In the genomic region with DNA sequence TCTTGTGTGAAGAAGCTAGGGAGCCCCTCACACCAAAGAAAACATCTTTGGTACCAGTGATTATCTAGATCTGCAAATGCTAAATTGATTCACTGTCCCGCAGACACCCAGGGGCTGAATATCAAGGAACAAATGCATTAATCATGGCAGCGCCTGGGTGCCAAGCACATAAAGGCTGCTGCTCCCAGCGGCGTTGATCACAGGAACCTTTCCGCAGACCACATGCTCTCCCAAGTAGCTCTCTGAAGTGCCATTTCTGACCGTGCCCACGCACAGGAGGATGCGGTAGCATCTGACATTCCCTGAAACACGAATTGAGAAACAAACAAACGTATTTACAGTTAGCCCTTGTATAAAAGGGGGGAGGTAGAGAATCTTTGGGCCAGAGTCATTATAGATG, we compare ENCODE assay signal across 19 mouse cellular contexts. TPM values are rescaled to one million over a fixed set of nuclear protein-coding genes. Genes with fewer than 3 reads are reported as not detected.
DNase-seq lines count a peak whose midpoint lies in the region; ATAC-seq and TF ChIP-seq lines count a peak whose summit lies in the region.
"Had no signal": no experiment of that assay in that cellular context is flagged by ENCODE, and none has a peak within 500 bp of the region (broad histone marks: within the 10 kb centered on the region; RNA-seq: fewer than 3 reads in every experiment).

No protein-coding gene starts in this region.

- H3K4me2 ChIP-seq in forebrain, embryonic 13.5 days = no peak overlapping the region
- no peak overlapping the region for H3K4me2 ChIP-seq in forebrain, postnatal 0 days (ENCODE audit: low read depth)
- no peak overlapping the region for H3K4me2 ChIP-seq in midbrain, embryonic 12.5 days (replicated peaks)
- no peak overlapping the region for H3K4me2 ChIP-seq in neural tube, embryonic 14.5 days (ENCODE audit: low read depth, low read length)
- H3K4me2 ChIP-seq: heart, embryonic 12.5 days had no signal

- no peaks in the 10 kb centered on the region for H3K9me3 ChIP-seq in forebrain, embryonic 13.5 days (replicated peaks)
- H3K9me3 ChIP-seq in forebrain, postnatal 0 days (ENCODE audit: low read length) = no peaks in the 10 kb centered on the region
- H3K9me3 ChIP-seq in hindbrain, embryonic 10.5 days = no peaks in the 10 kb centered on the region
- no peaks in the 10 kb centered on the region for H3K9me3 ChIP-seq in midbrain, embryonic 12.5 days
- H3K9me3 ChIP-seq in neural tube, embryonic 14.5 days (ENCODE audit: control insufficient read depth, low read length) = no peaks in the 10 kb centered on the region
- H3K9me3 ChIP-seq: heart, embryonic 12.5 days had no signal

- H3K36me3 ChIP-seq in forebrain, embryonic 13.5 days (ENCODE audit: poor library complexity, severe bottlenecking) = no peaks in the 10 kb centered on the region
- H3K36me3 ChIP-seq in forebrain, postnatal 0 days (ENCODE audit: insufficient read depth) = no peaks in the 10 kb centered on the region
- no peaks in the 10 kb centered on the region for H3K36me3 ChIP-seq in hindbrain, embryonic 10.5 days
- H3K36me3 ChIP-seq in midbrain, embryonic 12.5 days = no peaks in the 10 kb centered on the region
- H3K36me3 ChIP-seq in neural tube, embryonic 14.5 days (ENCODE audit: control insufficient read depth, insufficient read depth, low read length) = no peaks in the 10 kb centered on the region
- H3K36me3 ChIP-seq: heart, embryonic 12.5 days had no signal

- DNase-seq in forebrain, postnatal 0 days = no peak
- DNase-seq in hindbrain, embryonic 10.5 days (ENCODE audit: low spot score) = no peak
- no peak for DNase-seq in lung, postnatal 14 days
- no peak for DNase-seq in kidney, adult 18-20 months
- DNase-seq: adrenal gland, adult 2 months; cerebellum, adult 11-12 months; cerebellum, postnatal 36 days; gastrocnemius, postnatal 36 days; kidney, postnatal 10 days; layer of hippocampus, adult 9-11 months; thymus, postnatal 36 days had no signal

- no peak overlapping the region for H3K4me3 ChIP-seq in forebrain, embryonic 13.5 days
- no peak overlapping the region for H3K4me3 ChIP-seq in forebrain, postnatal 0 days (ENCODE audit: low read depth, low read length)
- no peak overlapping the region for H3K4me3 ChIP-seq in hindbrain, embryonic 10.5 days
- no peak overlapping the region for H3K4me3 ChIP-seq in midbrain, embryonic 12.5 days
- H3K4me3 ChIP-seq in neural tube, embryonic 14.5 days (ENCODE audit: low read depth, low read length) = no peak overlapping the region
- H3K4me3 ChIP-seq: heart, embryonic 12.5 days had no signal

- ATAC-seq in forebrain, embryonic 13.5 days = 0 out of 2 replicates have a peak, but pooled peaks have one; percentile 6
- ATAC-seq in forebrain, postnatal 0 days = no peak
- no peak for ATAC-seq in midbrain, embryonic 12.5 days (ENCODE audit: low FRiP score, low read depth)
- ATAC-seq in neural tube, embryonic 14.5 days (ENCODE audit: low read depth) = peak; percentile 55; the same call in 1 of the 2 replicates
- ATAC-seq: intestine, embryonic 16.5 days had no signal

- peaks cover 29% of the 10 kb centered on the region for H3K4me1 ChIP-seq in forebrain, embryonic 13.5 days
- H3K4me1 ChIP-seq in forebrain, postnatal 0 days (ENCODE audit: insufficient read depth) = no peaks in the 10 kb centered on the region; the same call in 1 of the 2 replicates
- H3K4me1 ChIP-seq in hindbrain, embryonic 10.5 days (replicated peaks) = no peaks in the 10 kb centered on the region; the same call in 1 of the 2 replicates
- peaks cover 12% of the 10 kb centered on the region for H3K4me1 ChIP-seq in midbrain, embryonic 12.5 days
- peaks cover 8% of the 10 kb centered on the region; the same call in 1 of the 2 replicates for H3K4me1 ChIP-seq in neural tube, embryonic 14.5 days (ENCODE audit: control insufficient read depth, insufficient read depth, low read length)
- H3K4me1 ChIP-seq: heart, embryonic 12.5 days had no signal

- TF ChIP-seq CTCF in forebrain, postnatal 0 days (IDR thresholded peaks at IDR 0.05; ENCODE audit: low read depth) = no peak

- H3K9ac ChIP-seq in forebrain, embryonic 13.5 days = peak overlapping the region; percentile 39; the same call in 1 of the 2 replicates
- H3K9ac ChIP-seq in forebrain, postnatal 0 days = no peak overlapping the region
- no peak overlapping the region for H3K9ac ChIP-seq in midbrain, embryonic 12.5 days (replicated peaks)
- H3K9ac ChIP-seq in neural tube, embryonic 14.5 days (replicated peaks; ENCODE audit: low read depth, low read length) = no peak overlapping the region; the same call in 1 of the 2 replicates
- H3K9ac ChIP-seq: heart, embryonic 12.5 days had no signal

- no peaks in the 10 kb centered on the region for H3K27me3 ChIP-seq in forebrain, embryonic 13.5 days
- H3K27me3 ChIP-seq in forebrain, postnatal 0 days (ENCODE audit: insufficient read depth, low read length) = no peaks in the 10 kb centered on the region; the same call in 1 of the 2 replicates
- H3K27me3 ChIP-seq in hindbrain, embryonic 10.5 days (ENCODE audit: insufficient read depth, poor library complexity, severe bottlenecking) = no peaks in the 10 kb centered on the region; the same call in 1 of the 2 replicates
- H3K27me3 ChIP-seq in midbrain, embryonic 12.5 days = no peaks in the 10 kb centered on the region
- no peaks in the 10 kb centered on the region for H3K27me3 ChIP-seq in neural tube, embryonic 14.5 days (ENCODE audit: control insufficient read depth, insufficient read depth, low read length)
- H3K27me3 ChIP-seq: CH12.LX had no signal

- peak overlapping the region; percentile 60 for H3K27ac ChIP-seq in forebrain, embryonic 13.5 days
- H3K27ac ChIP-seq in forebrain, postnatal 0 days (ENCODE audit: low read depth, low read length) = no peak overlapping the region
- 0 out of 2 replicates have a peak overlapping the region, but pooled peaks have one; percentile 57 for H3K27ac ChIP-seq in hindbrain, embryonic 10.5 days
- peak overlapping the region; percentile 22; the same call in 1 of the 2 replicates for H3K27ac ChIP-seq in midbrain, embryonic 12.5 days (replicated peaks)
- H3K27ac ChIP-seq in neural tube, embryonic 14.5 days (ENCODE audit: low read depth, low read length) = peak overlapping the region; percentile 55; the same call in 1 of the 2 replicates

- WGBS in forebrain, embryonic 13.5 days = 55% methylated on average over 10 of the region's 10 CpGs
- WGBS in forebrain, postnatal 0 days = 33% methylated on average over 10 of the region's 10 CpGs
- 67% methylated on average over 10 of the region's 10 CpGs for WGBS in hindbrain, embryonic 10.5 days
- WGBS in midbrain, embryonic 12.5 days = 57% methylated on average over 10 of the region's 10 CpGs
- WGBS in neural tube, embryonic 14.5 days = 24% methylated on average over 10 of the region's 10 CpGs

RNA-seq across cellular contexts. Expression of a gene that starts 47.1 kb away (rescaled TPM):
- 6.0 and 7.1 TPM in 2 replicates for polyA plus RNA-seq in forebrain, embryonic 13.5 days (2015; fragmentation: Nextera tagmentation; extraction: Ambion mirVana)
- 17.0 and 36.6 TPM in 2 replicates for total RNA-seq in forebrain, postnatal 0 days (2014; rRNA removed)
- 2.7 and 4.0 TPM in 2 replicates for polyA plus RNA-seq in forebrain, postnatal 0 days (2015; fragmentation: Nextera tagmentation; extraction: Ambion mirVana)
- polyA plus RNA-seq in hindbrain, embryonic 10.5 days (2016; fragmentation: Nextera tagmentation; extraction: Ambion mirVana) = 4.4 and 4.9 TPM in 2 replicates
- polyA plus RNA-seq in midbrain, embryonic 12.5 days (2016; fragmentation: Nextera tagmentation; extraction: Ambion mirVana) = 5.5 and 6.0 TPM in 2 replicates
- 5.8 and 8.1 TPM in 2 replicates for polyA plus RNA-seq in neural tube, embryonic 14.5 days (2014; fragmentation: Nextera tagmentation; extraction: Ambion mirVana)

RNA-seq across cellular contexts. Expression of a gene that starts 47.2 kb away (rescaled TPM):
- 2.6 and 3.5 TPM in 2 replicates for polyA plus RNA-seq in forebrain, embryonic 13.5 days (2015; fragmentation: Nextera tagmentation; extraction: Ambion mirVana)
- 0.67 and 0.85 TPM in 2 replicates for total RNA-seq in forebrain, postnatal 0 days (2014; rRNA removed)
- 0.93 and 2.6 TPM in 2 replicates for polyA plus RNA-seq in forebrain, postnatal 0 days (2015; fragmentation: Nextera tagmentation; extraction: Ambion mirVana)
- polyA plus RNA-seq in hindbrain, embryonic 10.5 days (2016; fragmentation: Nextera tagmentation; extraction: Ambion mirVana) = 2.6 and 2.8 TPM in 2 replicates
- 1.5 and 1.6 TPM in 2 replicates for polyA plus RNA-seq in midbrain, embryonic 12.5 days (2016; fragmentation: Nextera tagmentation; extraction: Ambion mirVana)
- polyA plus RNA-seq in neural tube, embryonic 14.5 days (2014; fragmentation: Nextera tagmentation; extraction: Ambion mirVana) = 4.4 and 5.0 TPM in 2 replicates
- total RNA-seq: adrenal gland, adult 2 months; heart, postnatal 25 days; megakaryocyte-erythroid progenitor cell, adult 5-6 weeks had no signal
- polyA plus RNA-seq: adrenal gland, adult 2 months had no signal

Comparison
In these comparisons a context has a peak if more than half of its experiments do, and no peak if none do; other contexts are left out.
1. ATAC-seq: peak in forebrain, embryonic 13.5 days (single experiment) and neural tube, embryonic 14.5 days (single experiment); none in forebrain, postnatal 0 days (single experiment) and midbrain, embryonic 12.5 days (single experiment).